Mouse (Mus musculus) C2C12 (cell line): ENCODE results near the gene Tmem204.
A peak's percentile ranks its signal among the peaks of the same experiment; 100 is the strongest.

Experiments used
- CTCF ChIP-seq: IDR thresholded peaks from one replicate; pipeline ENCODE4 v1.5.1; 2011; ENCODE audit not compliant: control insufficient read depth, insufficient read depth, insufficient read length
- MAX ChIP-seq: IDR thresholded peaks from one replicate; pipeline ENCODE4 v1.6.1; 2011; ENCODE audit warnings: mild to moderate bottlenecking, control low read depth
- USF1 ChIP-seq: IDR thresholded peaks from one replicate; pipeline ENCODE4 v1.6.1; 2011; ENCODE audit warnings: low read depth, mild to moderate bottlenecking, control low read depth, moderate library complexity

DNA sequence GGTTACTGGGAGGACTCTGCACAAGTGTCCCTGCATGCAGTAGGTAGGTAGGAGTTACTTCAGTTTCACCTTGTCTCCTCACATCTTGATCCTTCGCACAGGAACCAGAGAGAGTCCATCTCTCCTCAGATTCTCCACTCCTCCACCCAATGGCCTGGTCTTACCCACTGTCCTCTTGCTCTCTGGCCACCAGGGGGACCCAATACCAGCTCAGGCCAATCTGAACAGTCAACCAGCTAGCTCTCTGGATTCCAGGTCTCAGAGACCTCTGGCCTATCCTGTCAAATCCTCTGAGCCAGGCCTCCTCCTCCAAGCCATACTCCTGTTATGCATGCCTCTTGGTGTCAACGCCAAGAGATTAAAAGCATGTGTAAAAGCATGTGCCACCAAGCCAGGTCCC, 26.2 kb upstream of the Tmem204 start:
- TF ChIP-seq CTCF (peak; percentile 9), MAX (no peak), USF1 (no peak)
